Mouse (Mus musculus) heart, adult 9 months (tissue): ENCODE data around the gene Paqr4.
A peak's percentile ranks its signal among the peaks of the same experiment; 100 is the strongest.

Experiments used
- DNase-seq, 2 experiments: peaks; one replicate each; pipeline ENCODE4 v3.0.0; 2022; ENCODE audit warnings: low spot score in 2 of 2

The Paqr4 gene

DNA sequence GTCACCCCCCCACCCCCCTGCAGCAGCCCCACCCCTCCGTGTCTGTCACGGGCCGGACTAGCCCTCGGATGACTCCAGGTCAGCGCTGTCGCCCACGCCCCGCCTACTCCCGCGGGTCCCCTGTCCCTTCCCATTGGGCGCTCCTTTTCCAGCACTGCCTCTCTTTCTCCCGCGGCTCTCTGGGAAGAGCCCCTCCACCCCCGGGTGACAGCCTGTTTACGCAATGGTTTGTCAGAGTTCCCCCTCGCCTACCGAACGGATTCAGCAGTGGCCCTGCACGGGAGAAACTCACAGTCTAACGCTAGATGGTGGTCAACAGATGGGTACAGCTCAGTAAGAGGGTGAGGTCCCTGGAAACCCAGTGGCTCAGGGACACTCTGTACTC lies 13.9 kb downstream of the Paqr4 start:
- peak; percentile 88 for DNase-seq

DNA sequence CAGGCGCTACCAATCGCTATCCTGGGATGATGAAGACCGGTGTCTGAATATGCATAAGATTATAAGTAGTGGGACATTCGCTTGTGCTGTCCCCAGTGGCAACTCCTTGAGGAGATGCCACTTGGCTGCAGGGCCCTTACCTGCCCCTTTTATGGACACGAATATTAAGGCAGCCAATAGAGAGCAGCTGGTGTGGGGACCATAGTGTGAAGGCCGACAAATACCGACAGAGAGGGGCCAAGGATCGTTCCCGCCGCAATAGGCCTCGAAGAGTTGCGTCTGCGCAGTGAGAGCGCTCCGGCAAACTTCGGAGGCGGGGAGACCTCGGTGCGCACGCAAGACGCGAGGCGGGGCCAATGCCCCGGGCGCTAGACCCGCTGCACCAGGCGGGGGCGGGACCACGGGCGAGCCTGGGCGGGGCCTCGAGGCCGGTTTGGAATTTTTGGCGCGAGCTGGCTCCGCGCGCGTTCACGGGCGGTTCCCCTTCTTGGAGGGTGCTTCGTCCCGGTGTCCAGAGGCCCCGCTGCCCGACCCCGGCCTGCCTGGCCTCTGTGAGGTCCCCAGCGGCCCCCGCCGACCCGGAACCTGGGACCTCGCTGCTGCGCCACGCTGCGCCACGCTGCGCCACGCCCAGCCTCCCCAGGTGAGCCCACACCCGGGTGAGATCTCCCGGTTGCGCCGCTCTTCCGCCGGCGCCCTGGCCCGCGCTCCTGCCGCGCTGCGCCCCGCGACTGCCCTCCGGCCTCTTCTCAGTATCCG lies 14.5 kb downstream of the Paqr4 start, which contains the start of gene Pkmyt1:
Gene Pkmyt1 (plus strand): TSS at position 338 of the 759 bp plus-strand sequence.
- DNase-seq: peak; percentile 95 to 96

DNA sequence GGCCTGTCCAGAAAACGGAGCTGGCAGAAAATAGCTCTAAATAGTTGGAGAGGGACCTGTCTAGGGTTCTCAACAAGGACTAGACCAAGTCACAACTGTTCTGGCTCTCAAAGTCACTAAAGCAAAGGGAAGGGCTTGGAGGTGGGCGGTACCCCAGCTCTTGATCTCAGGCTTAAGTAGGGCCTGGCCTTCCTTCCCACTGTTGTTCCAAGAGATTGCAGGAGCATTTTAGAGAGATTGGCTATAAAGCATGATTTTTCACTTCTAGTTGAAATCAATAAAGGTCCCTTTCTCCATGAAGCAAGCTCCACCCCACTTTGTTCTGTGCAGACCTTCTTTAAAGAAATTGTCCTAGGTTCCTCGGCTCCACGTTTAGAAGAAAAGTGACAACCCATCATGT lies 15.2 kb downstream of the Paqr4 start:
- DNase-seq: no peak

DNA sequence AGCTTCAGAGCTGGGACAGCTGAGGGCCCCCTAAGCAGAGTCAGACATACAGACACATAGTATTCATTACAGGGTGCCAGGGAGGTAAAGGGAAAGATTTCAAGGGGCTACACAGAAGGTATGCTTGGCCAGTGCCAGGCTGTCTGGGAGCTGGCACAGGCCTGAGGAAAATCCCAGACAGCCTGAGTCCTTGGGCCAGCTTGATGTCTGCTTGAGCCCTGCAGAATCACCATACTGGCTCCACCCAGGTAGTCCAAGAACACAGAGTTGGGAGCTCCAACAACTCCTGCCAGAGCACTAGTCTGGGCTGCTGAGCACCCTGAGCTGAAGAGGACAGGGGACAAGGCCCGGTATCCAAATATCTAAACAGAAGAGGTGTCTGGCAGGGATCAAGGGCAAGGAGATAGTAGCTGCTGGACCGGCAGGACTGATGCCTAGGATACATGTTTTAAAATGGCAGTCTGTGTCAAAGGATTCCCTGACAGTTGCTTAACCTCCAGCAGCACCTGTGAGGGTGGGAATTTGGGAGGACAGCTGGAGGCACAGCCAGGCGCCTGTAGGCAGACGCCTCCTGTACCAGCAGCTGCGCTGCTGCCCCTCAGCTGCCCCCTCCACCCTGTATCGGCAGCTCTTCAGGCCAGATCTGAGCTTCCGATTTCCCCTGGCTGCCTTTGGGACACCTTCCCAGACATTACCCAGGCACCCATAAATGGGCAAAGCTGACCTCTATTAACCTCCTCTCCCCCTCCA lies 18.1 kb downstream of the Paqr4 start, which contains the start of gene 1520401A03Rik:
Gene 1520401A03Rik (minus strand): TSS at position 408 of the 750 bp plus-strand sequence.
- DNase-seq: no peak

DNA sequence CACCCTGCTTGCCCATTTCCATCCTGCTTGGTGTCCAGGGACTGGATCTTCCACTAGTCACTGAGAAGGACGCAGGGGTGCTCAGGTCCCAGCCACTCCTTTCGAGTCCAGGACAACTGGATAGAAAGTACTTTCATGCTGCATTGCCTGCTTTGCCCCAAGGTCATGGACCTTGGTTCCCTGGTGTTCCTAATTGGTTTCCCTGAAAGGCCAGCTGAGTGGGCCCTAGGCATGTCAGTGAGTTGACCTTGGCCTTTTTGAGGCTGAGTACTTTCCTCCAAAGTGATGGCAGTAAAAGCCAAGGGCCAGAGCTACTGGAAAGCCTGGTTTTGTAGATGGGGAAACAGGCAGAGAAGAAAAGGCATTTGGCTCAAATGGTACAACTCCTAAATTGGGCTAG lies 18.8 kb downstream of the Paqr4 start:
- no peak for DNase-seq

DNA sequence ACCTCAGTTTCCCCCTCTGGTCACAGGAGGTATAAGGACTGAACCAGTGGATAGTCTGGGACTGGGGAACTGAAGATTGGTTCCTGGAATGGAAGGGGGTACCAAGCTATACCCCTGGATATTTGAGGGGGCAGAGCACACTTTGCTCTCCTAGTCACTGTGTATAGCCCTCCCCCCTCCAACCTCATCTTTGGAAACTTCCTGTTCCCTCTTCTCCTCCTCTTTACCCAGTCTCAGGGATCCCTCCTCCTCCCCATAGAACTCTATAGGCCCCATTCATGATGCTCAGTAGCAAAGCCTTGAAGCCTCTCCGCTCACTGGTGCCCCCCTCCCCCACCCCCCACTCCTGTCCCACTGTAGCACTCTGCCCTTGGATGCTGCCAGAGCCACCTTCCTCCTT lies 21.2 kb downstream of the Paqr4 start:
- DNase-seq: no peak

DNA sequence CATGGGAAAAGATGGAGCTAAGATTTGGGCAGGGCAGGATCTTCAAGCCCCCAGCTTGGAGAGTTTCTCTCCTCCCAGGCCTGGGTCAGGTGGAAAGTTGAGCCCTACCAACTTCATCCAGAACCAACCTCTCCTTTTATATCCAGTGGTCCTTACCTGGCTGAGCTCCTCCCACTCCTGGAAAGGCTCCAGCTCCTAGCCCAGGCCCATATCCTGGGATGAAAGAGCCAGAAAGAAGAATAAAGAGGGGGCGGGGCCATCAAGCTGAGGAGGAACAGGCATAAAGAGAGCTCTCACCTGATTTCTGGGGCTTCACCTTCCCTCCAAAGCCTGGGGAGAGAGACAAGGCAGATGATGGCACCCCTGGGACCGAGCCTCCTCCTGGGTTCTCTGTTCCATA lies 23.7 kb downstream of the Paqr4 start:
- no peak for DNase-seq

DNA sequence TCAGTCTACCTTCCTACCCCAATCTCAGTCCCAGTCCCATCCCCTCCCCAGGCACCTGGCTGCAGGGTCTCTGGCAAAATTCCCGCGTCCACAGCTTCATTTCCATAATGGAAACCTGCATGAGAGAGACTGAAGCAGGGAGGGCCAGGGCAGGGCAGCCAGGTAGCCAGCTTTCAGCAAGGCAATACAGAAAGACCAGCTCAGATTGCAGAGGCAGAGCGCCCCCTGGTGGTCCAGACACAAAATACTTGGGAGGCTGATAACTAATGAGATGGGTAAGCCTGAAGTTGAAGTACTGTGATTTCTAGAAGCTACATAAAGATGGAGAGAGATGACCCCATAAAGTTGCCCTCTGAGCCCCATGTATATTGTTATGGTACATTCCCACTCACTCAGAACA lies 34.5 kb downstream of the Paqr4 start:
- DNase-seq: peak; percentile 36 to 41

DNA sequence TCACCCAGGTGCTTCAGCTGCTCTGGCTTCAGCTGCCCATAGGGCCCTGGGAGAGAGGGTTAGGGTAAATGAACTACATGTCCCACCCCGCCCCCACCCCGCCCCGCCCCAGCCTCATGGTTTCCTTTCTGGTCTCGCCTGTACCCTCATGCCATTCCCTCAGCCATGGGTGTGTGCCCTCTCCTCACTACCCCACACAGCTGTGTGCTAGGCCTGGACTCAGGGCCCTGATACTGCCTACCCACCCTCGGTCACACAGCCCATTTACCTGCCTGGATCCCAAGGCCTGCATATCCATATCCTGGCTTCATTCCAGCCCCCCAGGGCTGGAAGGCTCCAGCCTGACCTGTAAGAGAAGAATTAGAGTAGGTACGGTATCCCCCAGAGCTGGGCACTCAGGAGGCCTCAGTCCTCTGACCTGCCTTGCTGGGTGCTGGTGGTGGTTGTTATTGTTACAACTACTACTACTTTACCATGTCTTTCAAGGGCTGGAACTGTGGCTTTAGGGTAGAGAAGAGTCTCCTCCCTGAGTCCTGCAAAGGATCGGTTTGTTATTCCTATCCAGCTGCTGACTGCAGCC lies 35.1 kb downstream of the Paqr4 start:
- DNase-seq: no peak

DNA sequence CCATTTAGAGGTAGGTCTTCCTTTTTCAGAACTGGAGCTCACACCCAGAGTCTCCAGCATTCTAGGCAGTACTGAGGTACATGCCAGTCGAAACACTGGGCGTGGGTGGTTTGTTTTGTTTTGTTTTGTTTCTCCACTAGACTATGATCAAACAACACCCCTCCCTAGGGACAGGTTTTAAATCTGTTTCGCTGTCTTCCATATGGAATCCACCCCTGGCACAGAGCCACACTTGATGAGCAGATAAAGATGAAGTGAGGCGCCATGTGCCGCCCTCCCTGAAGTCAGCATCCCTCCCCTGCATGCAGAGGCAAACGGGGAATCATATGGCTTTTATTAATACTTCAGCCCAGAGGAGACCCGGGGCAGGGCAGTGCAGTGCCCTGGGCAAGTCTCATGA lies 35.9 kb downstream of the Paqr4 start:
- DNase-seq: no peak

DNA sequence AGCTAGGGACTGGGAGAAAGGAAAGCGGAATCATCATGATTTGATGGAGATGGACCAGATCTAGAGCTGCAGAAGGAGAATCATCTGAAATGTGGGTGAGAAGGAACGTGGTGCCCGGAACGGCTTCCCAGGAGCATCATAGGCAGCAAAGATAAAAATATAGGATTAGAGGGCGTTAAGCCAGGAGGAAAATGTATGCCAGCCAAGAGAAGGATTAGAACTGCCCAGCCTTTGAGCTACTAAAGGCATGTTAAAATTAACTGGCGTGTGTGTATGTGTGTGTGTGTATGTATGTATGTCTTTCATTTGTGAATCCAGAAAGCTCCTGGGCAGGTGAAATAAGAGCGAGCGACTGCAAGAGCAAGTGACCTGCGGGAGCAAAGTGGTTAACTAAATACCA lies 37.4 kb downstream of the Paqr4 start:
- DNase-seq: no peak

DNA sequence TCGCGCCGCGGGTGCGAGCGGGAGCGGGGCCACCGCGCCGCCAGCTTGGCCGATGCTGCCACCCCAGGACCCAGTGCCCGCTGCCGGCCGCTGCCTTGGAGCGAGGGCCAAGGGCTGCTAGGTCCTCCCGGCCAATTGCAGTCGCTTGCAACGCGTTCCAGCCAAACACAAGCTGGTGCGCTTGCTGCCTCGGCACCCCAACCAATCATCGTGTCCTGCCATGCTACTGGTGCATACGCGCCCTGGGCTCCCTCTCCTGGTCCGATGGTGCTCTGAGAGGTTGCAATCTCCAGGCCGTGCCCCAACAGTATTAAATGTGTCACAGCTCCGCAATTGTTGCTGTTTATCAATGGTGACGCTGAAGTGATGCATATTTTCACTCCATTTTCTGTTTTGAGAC lies 40.6 kb downstream of the Paqr4 start:
- DNase-seq: peak; percentile 90 to 92

DNA sequence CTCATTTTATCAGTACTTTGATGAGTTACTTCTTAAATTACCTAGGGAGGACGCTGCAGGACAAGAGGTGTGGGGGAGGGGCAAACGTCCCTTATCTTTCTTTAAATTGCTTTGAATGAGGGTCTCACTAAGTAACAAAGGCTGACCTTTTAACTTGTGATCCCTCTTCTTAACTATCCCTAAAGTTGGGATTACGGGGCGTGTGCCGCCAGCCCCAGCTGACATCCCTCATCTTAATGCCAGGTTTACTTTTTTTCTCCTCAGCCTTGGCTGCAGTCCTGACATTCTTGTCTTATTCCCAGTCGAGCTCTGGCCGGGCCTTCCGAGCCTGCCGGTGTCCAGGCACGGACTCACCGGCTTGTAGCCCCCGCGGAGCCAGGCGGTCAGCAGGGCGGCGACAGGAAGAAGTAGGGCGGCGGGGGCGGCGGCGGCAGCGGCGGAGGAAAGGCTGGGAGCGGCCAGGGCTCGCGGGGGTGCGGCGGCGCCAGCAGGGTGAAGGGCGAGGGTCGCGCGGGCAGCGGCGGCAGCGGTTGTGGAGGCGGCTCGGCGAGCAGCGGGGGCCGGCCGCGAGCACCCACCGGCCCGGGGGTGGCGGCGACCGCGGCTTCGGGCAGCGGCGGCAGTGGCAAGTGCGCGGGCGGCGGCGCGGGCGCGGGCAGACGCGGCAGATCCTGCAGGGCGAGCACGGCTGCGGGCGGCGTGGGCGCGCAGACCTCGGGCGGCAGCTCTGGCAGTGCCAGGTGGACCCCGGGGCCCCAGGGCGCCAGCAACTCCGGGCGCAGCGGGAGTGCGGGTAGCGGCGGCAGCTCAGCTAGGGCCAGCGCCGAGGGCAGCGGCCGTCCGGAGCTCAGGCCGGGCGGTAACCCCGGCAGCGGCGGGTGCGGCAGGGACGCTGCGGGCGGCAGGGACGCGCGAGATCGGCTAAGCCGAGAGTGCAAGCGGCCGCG lies 41.3 kb downstream of the Paqr4 start:
- peak; percentile 32 to 51 for DNase-seq

DNA sequence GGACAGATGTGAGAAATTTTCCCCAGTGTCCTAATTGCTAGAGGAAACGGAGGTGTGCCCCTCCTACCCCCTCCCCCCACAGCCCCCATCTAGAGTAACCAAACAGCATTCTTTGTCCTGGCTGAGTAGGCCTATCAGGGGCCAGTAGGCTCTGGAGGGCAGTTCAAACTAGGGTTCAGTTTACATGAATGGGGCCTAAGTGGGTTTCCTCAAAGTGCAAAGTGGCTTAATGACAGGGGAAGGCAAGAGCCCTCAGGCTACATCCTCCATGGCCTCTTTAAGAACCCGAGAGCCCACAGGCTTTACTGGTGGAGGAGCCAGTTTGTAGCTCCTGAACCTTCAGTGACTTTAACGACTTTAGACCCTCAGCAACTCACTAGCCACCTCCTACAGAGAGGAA lies 44.9 kb downstream of the Paqr4 start:
- no peak for DNase-seq

DNA sequence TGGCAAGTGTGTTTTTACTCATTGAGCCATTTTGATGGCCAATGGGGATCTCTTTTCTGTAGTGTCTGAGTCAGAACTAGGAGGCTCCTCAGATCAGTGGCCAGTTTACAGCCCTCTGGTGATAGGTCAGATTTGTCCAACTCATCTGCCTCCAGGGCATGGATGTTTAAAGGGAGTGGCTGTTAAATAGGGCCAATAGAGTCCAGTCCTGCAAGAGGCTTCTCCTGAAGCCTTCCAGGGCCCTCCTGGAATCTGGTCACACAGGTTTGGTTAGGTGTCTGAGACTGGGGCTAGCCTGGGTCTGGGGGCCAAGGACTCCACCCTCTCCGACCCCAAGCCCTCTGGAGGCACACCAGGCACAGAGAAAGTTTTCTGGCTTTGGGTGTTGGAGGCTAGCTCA lies 46.2 kb downstream of the Paqr4 start:
- no peak for DNase-seq
